Comparison of ENCODE assay signal across 11 mouse cellular contexts in genomic region chr3:24782784-24783461, GRCm38 (mm10).
A peak's percentile ranks its signal among the peaks of the same experiment; 100 is the strongest.
DNase-seq lines count a peak whose midpoint lies in the region; ATAC-seq lines count a peak whose summit lies in the region.
"Had no signal": no experiment of that assay in that cellular context is flagged by ENCODE, and none has a peak within 500 bp of the region (broad histone marks: within the 10 kb centered on the region; RNA-seq: fewer than 3 reads in every experiment).

No protein-coding gene starts in this region.

- H3K9ac ChIP-seq in heart, embryonic 11.5 days (ENCODE audit: low read depth, low read length): no peak overlapping the region
- H3K9ac ChIP-seq in embryonic facial prominence, embryonic 15.5 days: no peak overlapping the region
- H3K9ac ChIP-seq in forebrain, embryonic 13.5 days: no peak overlapping the region

- H3K27me3 ChIP-seq in heart, embryonic 11.5 days (ENCODE audit: control insufficient read depth, insufficient read depth, low read length): no peaks in the 10 kb centered on the region
- no peaks in the 10 kb centered on the region for H3K27me3 ChIP-seq in embryonic facial prominence, embryonic 15.5 days
- no peaks in the 10 kb centered on the region for H3K27me3 ChIP-seq in limb, embryonic 10.5 days (ENCODE audit: low read depth, poor library complexity, severe bottlenecking)
- no peaks in the 10 kb centered on the region for H3K27me3 ChIP-seq in forebrain, embryonic 13.5 days

- H3K36me3 ChIP-seq in heart, embryonic 11.5 days (ENCODE audit: control insufficient read depth, insufficient read depth, low read length): no peaks in the 10 kb centered on the region
- H3K36me3 ChIP-seq in embryonic facial prominence, embryonic 15.5 days: no peaks in the 10 kb centered on the region
- no peaks in the 10 kb centered on the region for H3K36me3 ChIP-seq in limb, embryonic 10.5 days
- H3K36me3 ChIP-seq in forebrain, embryonic 13.5 days (ENCODE audit: poor library complexity, severe bottlenecking): no peaks in the 10 kb centered on the region
- H3K36me3 ChIP-seq: forebrain, embryonic 10.5 days had no signal

- peak overlapping the region; percentile 12; the same call in 1 of the 2 replicates for H3K4me2 ChIP-seq in heart, embryonic 11.5 days
- peak overlapping the region; percentile 17 for H3K4me2 ChIP-seq in embryonic facial prominence, embryonic 15.5 days (replicated peaks)
- no peak overlapping the region for H3K4me2 ChIP-seq in forebrain, embryonic 13.5 days

- no peak overlapping the region for H3K27ac ChIP-seq in heart, embryonic 11.5 days (ENCODE audit: low read depth, low read length)
- no peak overlapping the region for H3K27ac ChIP-seq in embryonic facial prominence, embryonic 15.5 days (replicated peaks)
- H3K27ac ChIP-seq in limb, embryonic 10.5 days: no peak overlapping the region
- no peak overlapping the region for H3K27ac ChIP-seq in forebrain, embryonic 13.5 days
- H3K27ac ChIP-seq: forebrain, embryonic 10.5 days had no signal

- 19% methylated on average over 10 of the region's 10 CpGs for WGBS in heart, embryonic 11.5 days (ENCODE audit: insufficient replicate concordance)
- 47% methylated on average over 10 of the region's 10 CpGs for WGBS in embryonic facial prominence, embryonic 15.5 days
- WGBS in limb, embryonic 10.5 days: 69% methylated on average over 10 of the region's 10 CpGs
- 79% methylated on average over 10 of the region's 10 CpGs for WGBS in forebrain, embryonic 13.5 days

- H3K9me3 ChIP-seq in heart, embryonic 11.5 days (replicated peaks; ENCODE audit: control insufficient read depth, low read length): no peaks in the 10 kb centered on the region
- H3K9me3 ChIP-seq in embryonic facial prominence, embryonic 15.5 days (replicated peaks): no peaks in the 10 kb centered on the region
- no peaks in the 10 kb centered on the region for H3K9me3 ChIP-seq in limb, embryonic 10.5 days (replicated peaks)
- no peaks in the 10 kb centered on the region for H3K9me3 ChIP-seq in forebrain, embryonic 13.5 days (replicated peaks)
- H3K9me3 ChIP-seq: forebrain, embryonic 10.5 days had no signal

- no peak overlapping the region for H3K4me3 ChIP-seq in heart, embryonic 11.5 days (ENCODE audit: low read depth, low read length)
- H3K4me3 ChIP-seq in embryonic facial prominence, embryonic 15.5 days (replicated peaks): peak overlapping the region; percentile 14; the same call in 1 of the 2 replicates
- H3K4me3 ChIP-seq in limb, embryonic 10.5 days: no peak overlapping the region
- H3K4me3 ChIP-seq in forebrain, embryonic 13.5 days: no peak overlapping the region
- H3K4me3 ChIP-seq: forebrain, embryonic 10.5 days had no signal

- H3K4me1 ChIP-seq in heart, embryonic 11.5 days (ENCODE audit: control insufficient read depth, insufficient read depth, low read length): no peaks in the 10 kb centered on the region
- H3K4me1 ChIP-seq in embryonic facial prominence, embryonic 15.5 days: no peaks in the 10 kb centered on the region
- H3K4me1 ChIP-seq in limb, embryonic 10.5 days: peaks cover 5% of the 10 kb centered on the region; the same call in 1 of the 2 replicates
- no peaks in the 10 kb centered on the region for H3K4me1 ChIP-seq in forebrain, embryonic 13.5 days
- H3K4me1 ChIP-seq: forebrain, embryonic 10.5 days had no signal

- no peak for ATAC-seq in heart, embryonic 11.5 days (replicated peaks; ENCODE audit: insufficient number of reproducible peaks, low FRiP score, low TSS enrichment)
- ATAC-seq in embryonic facial prominence, embryonic 15.5 days (ENCODE audit: insufficient number of reproducible peaks, low FRiP score, low TSS enrichment, low read depth): no peak
- ATAC-seq in forebrain, embryonic 13.5 days: no peak
- no peak for ATAC-seq in megakaryocyte-erythroid progenitor cell, adult 5-6 weeks (replicated peaks; ENCODE audit: low FRiP score, low TSS enrichment, poor library complexity, severe bottlenecking)
- ATAC-seq: inflammation-experienced regulatory T-cells, adult 6 months had no signal

- no peak for DNase-seq in heart, adult 9 months (ENCODE audit: low spot score in 2 of 2)
- DNase-seq in limb, embryonic 10.5 days (ENCODE audit: low spot score): peak; percentile 31
- DNase-seq in lung, postnatal 36 days: peak; percentile 51
- no peak for DNase-seq in left cerebral cortex, adult 9 months (ENCODE audit: low spot score in 2 of 2)
- DNase-seq: thymus, adult 2 months had no signal

Comparison
In these comparisons a context has a peak if more than half of its experiments do, and no peak if none do; other contexts are left out.
1. DNase-seq: peak in limb, embryonic 10.5 days (single experiment) and lung, postnatal 36 days (single experiment); none in heart, adult 9 months (0 of 2) and left cerebral cortex, adult 9 months (0 of 2).